Mouse (Mus musculus) common myeloid progenitor, adult 5-6 weeks (primary cell): ENCODE measurements around the gene Gm45902. TPM values are rescaled to one million over a fixed set of nuclear protein-coding genes. Genes with fewer than 3 reads are reported as not detected.

Experiments
- total RNA-seq: library from RNA; stranded (forward); fragments of 200-1000, 187-1606 nt; gene quantifications from 2 replicates; pipeline ENCODE4 v1.2.3, GENCODE M21; 2017

The Gm45902 gene
- total RNA-seq, 1 experiment from 2014 or later, result 15.4 TPM

Other genes with a start within 250 kb of the Gm45902 start
- gene Nmt2, start 228.6 kb downstream of the Gm45902 start, total RNA-seq, result 38.6 and 41.7 TPM in 2 replicates
- gene Rpp38, start 180.1 kb downstream of the Gm45902 start, total RNA-seq, result 8.6 and 15.4 TPM in 2 replicates
- 1.7 TPM in 1 of 2 replicates, not detected in the other for gene Acbd7, start 176.6 kb downstream of the Gm45902 start, total RNA-seq
- gene Olah, start 115.6 kb downstream of the Gm45902 start, total RNA-seq, result not detected in 2 replicates
- gene Meig1, start 90.1 kb downstream of the Gm45902 start, total RNA-seq, result not detected in 2 replicates
- 9.1 and 17.7 TPM in 2 replicates for gene Dclre1c, start 88.7 kb downstream of the Gm45902 start, total RNA-seq
- gene Suv39h2, start 37.8 kb downstream of the Gm45902 start, total RNA-seq, result 15.7 and 20.0 TPM in 2 replicates
- gene Hspa14, start within 50 bp of the Gm45902 start, total RNA-seq, result 134 and 176 TPM in 2 replicates
- 0.58 and 1.6 TPM in 2 replicates for gene Cdnf, start 240 bp upstream of the Gm45902 start, total RNA-seq
- 812 and 826 TPM in 2 replicates for gene Fam107b, start 57.7 kb upstream of the Gm45902 start, total RNA-seq